Comparison of ENCODE assay signal across 25 mouse cellular contexts in the genomic region with DNA sequence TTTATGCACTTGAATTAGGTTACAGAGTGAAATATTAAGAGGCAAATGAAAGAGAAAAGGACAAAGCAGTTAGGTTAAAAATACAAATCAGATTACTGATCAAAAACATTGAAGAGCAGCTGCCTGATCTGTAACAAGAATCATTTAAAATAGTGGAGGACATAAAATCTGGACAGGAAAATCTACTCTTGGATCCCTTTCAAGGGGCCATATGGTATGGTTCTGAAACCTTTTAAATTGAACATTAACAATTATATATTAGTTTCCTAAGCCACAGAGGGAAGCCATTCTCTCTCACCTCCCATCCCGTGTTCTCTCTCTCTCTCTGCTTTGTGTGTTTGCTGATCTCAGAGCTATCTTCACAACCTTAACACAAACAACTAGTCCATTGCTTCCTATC.
A peak's percentile ranks its signal among the peaks of the same experiment; 100 is the strongest.
DNase-seq lines count a peak whose midpoint lies in the region; TF ChIP-seq lines count a peak whose summit lies in the region.
"Had no signal": no experiment of that assay in that cellular context is flagged by ENCODE, and none has a peak within 500 bp of the region (broad histone marks: within the 10 kb centered on the region; RNA-seq: fewer than 3 reads in every experiment).

No protein-coding gene starts in this region.

- DNase-seq in cerebellum, adult 9-10 months = peak; percentile 51
- no peak for DNase-seq in cerebellum, adult 11-12 months
- no peak for DNase-seq in left cerebral cortex, adult 2 months (ENCODE audit: extremely low spot score in 1 of 2, low spot score in 2 of 2)
- no peak for DNase-seq in left cerebral cortex, adult 8-10 months (ENCODE audit: low spot score in 2 of 2)
- DNase-seq in urinary bladder, postnatal 25 days (ENCODE audit: low spot score) = no peak
- DNase-seq: adrenal gland, adult 2 months; adrenal gland, postnatal 25 days; cerebellum, adult 8-10 months; cerebellum, postnatal 25 days; embryo, embryonic 11 days; gastrocnemius, postnatal 25 days; heart, adult 18-20 months; heart, postnatal 10 days; heart, postnatal 36 days had no signal

- H3K4me3 ChIP-seq in left cerebral cortex, adult 2 months = no peak overlapping the region
- no peak overlapping the region for H3K4me3 ChIP-seq in olfactory bulb, adult 2 months (ENCODE audit: insufficient read depth, low read depth, low read length)
- H3K4me3 ChIP-seq: embryonic facial prominence, embryonic 10.5 days; embryonic facial prominence, embryonic 13.5 days; erythroblast, embryonic 14.5 days; forebrain, embryonic 12.5 days; forebrain, embryonic 15.5 days; heart, embryonic 12.5 days; heart, embryonic 15.5 days; hindbrain, embryonic 10.5 days; hindbrain, embryonic 13.5 days; intestine, embryonic 15.5 days had no signal

- no peak for TF ChIP-seq CTCF in left cerebral cortex, adult 2 months (IDR thresholded peaks at IDR 0.05)
- no peak for TF ChIP-seq CTCF in olfactory bulb, adult 2 months (IDR thresholded peaks at IDR 0.05; ENCODE audit: insufficient read depth, low read depth, low read length)

- H3K4me1 ChIP-seq in olfactory bulb, adult 2 months (ENCODE audit: control insufficient read depth, insufficient read depth, low read length) = peaks cover 20% of the 10 kb centered on the region
- H3K4me1 ChIP-seq: forebrain, embryonic 15.5 days; heart, embryonic 15.5 days; intestine, embryonic 15.5 days had no signal

- H3K27ac ChIP-seq in left cerebral cortex, adult 2 months = peak overlapping the region; percentile 73; the same call in 1 of the 2 replicates
- H3K27ac ChIP-seq in olfactory bulb, adult 2 months (ENCODE audit: insufficient read depth, low read depth, low read length) = peak overlapping the region; percentile 72; the same call in 1 of the 2 replicates
- H3K27ac ChIP-seq: embryonic facial prominence, embryonic 10.5 days; embryonic facial prominence, embryonic 13.5 days; forebrain, embryonic 12.5 days; forebrain, embryonic 15.5 days; heart, embryonic 15.5 days; hindbrain, embryonic 10.5 days; hindbrain, embryonic 13.5 days; intestine, embryonic 15.5 days had no signal

- 42% methylated on average over 1 of the region's 1 CpGs for WGBS in olfactory bulb, adult 2 months

- TF ChIP-seq POLR2A in olfactory bulb, adult 2 months (IDR thresholded peaks at IDR 0.05; ENCODE audit: insufficient read depth, low read depth, low read length) = no peak

- intact Hi-C loops in left cerebral cortex, adult 2 months (cut with DNase I) = no loop called here
